Mouse (Mus musculus) small intestine, adult 2 months (tissue): ENCODE results near the gene Ahcy.

Experiments used
- CTCF ChIP-seq: fragments of 200-500 bp; IDR thresholded peaks from 2 replicates; pipeline ENCODE4 v1.5.1; 2012; ENCODE audit warnings: low read depth, mild to moderate bottlenecking, control low read depth, inconsistent platforms, low read length, moderate library complexity, mixed read lengths; ENCODE audit not compliant: insufficient replicate concordance, insufficient read length; ENCODE audit errors: extremely low read depth
- POLR2A ChIP-seq: fragments of 200-500 bp; IDR thresholded peaks from 2 replicates; pipeline ENCODE4 v1.6.1; 2012; ENCODE audit warnings: low read depth, mild to moderate bottlenecking, control low read depth, inconsistent platforms, low read length, moderate library complexity

GRCm38 (mm10) chr2:155082121-155082803, 8.0 kb upstream of the Ahcy start:
- TF ChIP-seq CTCF (peak; percentile 85), POLR2A (no peak)
